Mouse (Mus musculus) mesoderm, embryonic 11.5 days (tissue): ENCODE data around the gene Serinc3.
"Not testable (repeated sequence)": the region's sequence is repeated elsewhere in the genome, so short reads cannot be mapped to it uniquely, and the experiment has no call there.

Experiments used
- DNase-seq: peaks from one replicate; pipeline ENCODE4 v3.0.0-alpha.2; 2012; ENCODE audit warnings: low read depth, low spot score

Gene Serinc3

GRCm38 (mm10) chr2:163644575-163645385 lies at the start of gene Serinc3:
Gene Serinc3 (minus strand): TSS chr2:163645131.
- DNase-seq = peak; percentile 99

DNA sequence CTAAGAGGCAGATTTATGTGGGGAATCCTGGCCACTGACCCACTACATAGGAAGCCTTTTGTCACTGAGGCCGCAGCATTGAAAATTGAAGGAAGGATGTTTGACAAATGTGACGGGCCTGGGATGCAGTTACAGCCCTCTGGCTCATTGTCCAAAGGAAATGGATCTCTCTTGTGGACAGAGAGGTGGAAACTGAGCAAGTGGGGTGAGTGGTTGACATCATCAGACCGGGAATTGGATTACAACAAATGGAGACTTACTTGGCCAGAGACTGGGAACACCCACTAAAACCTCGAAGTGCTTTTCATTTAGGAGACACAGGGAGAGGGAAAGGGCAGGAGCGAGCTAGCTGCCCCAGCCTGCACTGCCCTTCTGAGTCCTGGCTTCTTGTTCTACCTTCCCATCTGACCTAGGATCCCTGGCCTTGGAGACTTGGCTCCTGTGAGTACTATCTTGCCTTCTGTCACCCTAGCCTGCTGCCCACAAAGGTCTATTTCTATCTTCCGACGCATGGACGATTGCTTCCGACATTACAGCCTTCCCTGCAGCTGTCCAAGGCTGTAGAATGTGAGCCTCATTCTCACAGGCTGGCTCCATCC lies 48.9 kb upstream of the Serinc3 start:
- peak; percentile 40 for DNase-seq

DNA sequence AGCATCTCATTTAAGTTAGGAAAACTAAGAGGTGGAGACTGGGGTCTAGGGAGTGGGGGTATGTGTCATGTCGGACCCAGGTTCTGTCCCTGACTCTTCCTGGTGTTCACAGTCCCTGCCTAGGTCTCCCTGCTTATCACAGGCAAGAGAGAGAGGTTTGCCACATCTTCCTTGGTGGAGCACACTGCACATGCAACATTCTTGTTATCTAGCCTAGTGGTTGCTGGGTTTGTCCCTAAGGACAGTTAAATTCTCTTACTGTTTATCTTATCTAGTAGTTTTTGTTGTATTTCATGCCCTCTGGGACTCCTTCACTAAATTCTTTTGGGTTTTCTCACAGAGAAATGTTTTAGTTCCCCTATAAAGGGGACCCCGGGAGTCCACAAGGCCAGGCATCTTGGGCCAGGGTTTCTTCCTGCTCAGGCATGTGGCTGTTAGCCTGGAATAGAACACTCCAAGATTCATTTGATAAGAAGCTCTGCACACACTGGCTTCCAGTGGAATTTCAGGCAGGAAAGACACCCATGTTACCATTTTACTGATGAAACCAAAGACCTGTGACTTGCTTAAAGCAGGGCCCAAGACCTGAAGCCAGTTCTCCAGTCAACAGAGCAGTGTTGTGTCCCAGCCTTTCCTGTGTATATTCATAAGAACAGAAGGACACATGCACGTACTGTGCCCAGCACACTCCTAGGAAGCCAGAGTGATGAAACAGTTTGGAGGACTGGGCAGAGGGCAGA lies 48.1 kb upstream of the Serinc3 start:
- no peak for DNase-seq

DNA sequence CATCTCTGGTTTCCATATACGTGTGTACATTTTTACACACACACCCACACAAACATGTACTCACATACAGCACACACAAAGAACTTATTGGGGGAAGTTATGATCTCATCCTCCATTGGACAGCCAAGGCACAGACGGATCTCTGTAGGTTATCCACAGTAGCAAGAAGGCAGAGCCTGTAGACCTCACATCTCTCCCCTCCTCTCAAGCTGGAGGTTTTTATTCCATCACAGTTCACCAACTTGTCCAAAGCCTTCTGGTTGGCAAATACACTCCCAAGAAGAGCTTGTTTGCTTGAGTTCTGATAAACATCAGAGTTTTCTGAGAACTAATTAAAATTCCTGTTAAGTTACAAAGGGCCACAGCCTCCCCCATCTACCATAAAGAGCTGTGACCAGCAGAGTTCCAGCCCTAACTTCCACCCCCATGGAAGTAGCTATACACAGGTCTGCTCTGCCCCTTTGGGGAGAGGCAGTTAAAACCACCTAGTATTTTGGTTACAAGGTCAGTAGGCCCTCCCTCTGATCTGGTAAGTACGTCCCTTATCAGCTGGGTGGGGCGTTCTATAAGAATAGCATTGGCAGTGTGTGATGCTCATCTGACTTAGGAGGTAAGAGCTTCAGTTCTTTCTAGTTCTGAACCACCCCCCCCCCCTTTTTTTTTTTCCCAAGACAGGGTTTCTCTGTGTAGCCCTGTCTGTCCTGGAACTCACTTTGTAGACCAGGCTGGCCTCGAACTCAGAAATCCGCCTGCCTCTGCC lies 47.1 kb upstream of the Serinc3 start:
- no peak for DNase-seq

DNA sequence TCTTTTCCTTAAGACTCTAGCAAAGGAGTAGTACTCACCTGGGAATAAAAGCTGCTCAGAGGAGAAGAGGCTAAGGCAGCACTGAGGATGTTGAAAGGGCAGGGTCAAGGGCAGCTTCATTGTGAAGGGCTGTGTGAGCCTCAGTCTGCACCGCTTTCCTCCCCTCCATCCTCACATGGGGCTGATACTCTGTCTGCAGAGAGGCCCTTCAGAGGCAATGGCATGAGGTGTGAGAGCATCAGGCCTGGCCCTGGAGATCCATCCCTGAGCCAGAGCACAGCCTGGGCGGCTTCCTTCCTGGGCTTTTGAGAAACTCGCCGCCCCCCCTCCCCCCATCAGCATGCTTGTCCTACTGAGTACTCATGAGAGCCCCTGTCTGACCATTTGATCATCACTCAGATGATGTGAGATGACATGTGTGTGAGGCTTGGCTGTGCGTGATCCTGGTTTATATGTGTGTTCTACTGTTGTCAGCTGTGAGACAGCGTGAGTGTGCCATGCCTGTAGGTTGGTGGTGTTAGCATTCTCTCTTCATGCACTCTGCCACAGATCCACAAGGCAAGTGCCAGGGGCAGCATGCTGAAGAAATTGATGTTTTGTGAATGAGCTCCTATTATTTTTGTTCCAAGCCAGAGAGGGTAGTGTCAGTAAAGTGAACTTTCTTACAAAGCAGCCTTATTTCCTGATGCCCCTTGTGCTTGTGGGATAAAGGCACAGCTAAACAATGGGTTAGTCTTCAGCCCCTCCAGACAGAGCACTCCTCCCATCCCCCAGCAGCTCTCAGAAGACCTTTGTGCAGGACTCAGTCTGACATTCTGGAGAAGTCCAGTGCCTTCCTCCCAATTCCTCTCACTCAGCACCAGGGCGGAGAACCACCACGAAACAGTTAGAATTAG lies 45.7 kb upstream of the Serinc3 start:
- DNase-seq = no peak

DNA sequence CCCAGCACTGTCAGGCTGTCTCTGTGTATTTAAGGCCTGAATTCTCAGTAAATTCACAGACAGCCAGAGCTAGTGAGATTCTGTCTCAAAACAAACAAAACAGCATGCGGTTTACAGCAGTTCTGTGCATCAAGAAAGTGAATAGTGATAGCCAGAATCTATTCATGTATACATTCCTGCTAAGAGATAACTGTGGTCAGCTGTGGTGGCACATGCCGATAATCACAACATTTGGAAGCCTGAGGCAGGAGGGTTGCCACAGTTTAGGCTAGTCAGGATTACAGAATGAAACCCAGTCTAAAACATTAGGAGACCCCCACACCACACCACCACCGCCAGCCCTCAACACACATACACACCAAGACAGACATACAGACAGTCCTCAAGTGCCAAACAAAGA lies 44.8 kb upstream of the Serinc3 start:
- DNase-seq = no peak

- not testable (repeated sequence) for DNase-seq
Measured at GRCm38 (mm10) chr2:163688377-163688776, 43.4 kb upstream of the Serinc3 start.

DNA sequence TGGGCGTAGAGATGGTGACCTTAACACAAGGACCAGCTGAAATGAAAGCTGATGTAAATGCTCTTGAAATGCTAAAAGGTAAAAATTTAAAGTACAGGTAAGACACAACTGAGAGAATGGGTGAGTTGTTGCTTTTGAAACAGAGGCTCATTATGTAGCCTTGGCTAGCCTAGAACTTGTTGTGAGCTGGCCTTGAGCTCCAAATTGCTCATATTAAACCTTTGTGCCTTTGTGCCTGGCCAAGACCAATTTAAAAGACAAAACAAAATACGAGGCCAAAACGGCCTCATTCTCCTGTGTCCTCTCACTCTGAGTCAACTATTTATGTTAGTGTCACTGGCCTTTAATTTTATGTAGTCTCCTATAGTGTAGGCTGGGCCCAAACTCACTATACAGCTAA lies 42.0 kb upstream of the Serinc3 start:
- DNase-seq = no peak

DNA sequence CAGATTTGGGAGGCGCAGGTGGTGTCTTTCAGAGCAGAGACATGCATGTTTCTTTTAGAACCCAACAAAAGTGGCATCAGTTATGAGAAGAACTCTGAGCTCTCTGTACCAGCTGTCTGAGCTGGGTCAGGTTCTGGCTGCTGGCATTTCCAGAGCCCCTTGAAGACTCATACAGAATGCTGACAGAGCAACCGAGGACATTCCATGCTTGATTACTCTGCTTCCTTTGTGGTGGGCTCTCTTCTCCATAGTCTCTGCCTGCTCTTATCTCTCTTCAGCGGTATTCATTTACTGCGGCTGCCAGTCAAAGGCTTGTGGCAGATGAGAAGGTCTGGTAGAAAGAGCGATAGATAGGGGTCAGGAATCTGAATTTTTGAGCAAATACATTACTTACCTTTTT lies 41.3 kb upstream of the Serinc3 start:
- DNase-seq = no peak

DNA sequence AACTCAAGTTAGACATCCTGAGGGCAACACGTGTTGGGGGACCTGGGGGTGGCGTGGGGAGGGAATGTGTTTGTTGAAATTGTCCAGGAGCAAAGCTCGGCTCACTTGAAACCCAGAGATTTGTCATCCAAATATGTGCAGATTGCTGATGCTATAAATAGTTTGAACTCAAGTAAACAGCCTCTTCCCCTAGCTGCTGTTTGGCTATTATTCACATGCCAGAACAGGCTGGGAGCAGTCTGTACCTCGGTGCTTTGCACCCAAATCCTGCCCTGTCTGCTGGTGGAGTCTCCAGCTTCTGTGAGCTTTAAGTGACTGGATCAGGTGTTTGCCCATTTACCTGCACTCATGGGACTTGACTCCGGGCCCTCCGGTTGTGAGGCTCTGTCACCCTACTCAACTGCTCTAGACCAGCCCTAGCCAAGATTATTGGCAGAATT lies 40.9 kb upstream of the Serinc3 start:
- DNase-seq = no peak

- no peak for DNase-seq
Measured at GRCm38 (mm10) chr2:163685287-163685686, 40.4 kb upstream of the Serinc3 start.

DNA sequence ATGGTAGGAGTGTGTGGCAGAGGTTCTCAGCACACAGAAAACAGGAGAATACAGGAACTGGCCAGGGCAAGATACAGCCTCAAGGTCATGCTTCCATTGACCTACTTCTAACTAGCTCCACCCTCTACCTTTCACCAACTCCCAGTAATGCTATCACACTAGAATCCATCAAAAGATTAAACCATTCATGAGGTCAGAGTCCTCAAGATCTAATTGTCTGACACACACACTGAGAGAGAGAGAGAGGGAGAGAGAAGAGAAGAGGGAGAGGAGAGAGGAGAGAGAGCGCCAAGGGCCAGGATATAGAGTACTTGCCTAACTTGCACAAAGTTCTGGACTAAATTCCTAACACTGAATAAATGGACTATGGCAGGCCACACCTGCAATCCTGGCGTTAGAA lies 37.4 kb upstream of the Serinc3 start:
- no peak for DNase-seq

GRCm38 (mm10) chr2:163676745-163677144 lies 31.8 kb upstream of the Serinc3 start:
- no peak for DNase-seq

GRCm38 (mm10) chr2:163676321-163676720 lies 31.4 kb upstream of the Serinc3 start:
- no peak for DNase-seq

DNA sequence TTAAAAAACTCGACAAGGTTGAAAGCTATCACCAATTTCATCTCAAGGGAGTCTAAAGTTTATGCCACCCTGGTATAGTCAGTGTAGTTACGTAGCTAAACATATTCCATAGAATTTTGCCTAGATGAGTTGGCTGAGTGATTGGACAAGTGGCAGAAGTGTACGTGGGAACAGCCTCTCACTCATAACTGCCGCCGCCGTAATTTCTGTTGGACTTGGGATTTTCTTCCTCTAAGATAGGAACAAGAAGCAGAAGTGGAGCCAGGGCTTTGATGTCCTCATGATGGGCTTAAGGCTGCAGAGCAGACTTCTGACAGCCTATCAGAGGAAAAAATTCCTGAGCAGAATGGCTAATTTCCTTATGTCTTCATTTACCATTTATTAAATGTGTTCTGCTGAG lies 30.7 kb upstream of the Serinc3 start:
- DNase-seq = no peak

GRCm38 (mm10) chr2:163675144-163675619 lies 30.3 kb upstream of the Serinc3 start:
- no peak for DNase-seq

- no peak for DNase-seq
Measured at GRCm38 (mm10) chr2:163674397-163674796, 29.5 kb upstream of the Serinc3 start.

- no peak for DNase-seq
Measured at GRCm38 (mm10) chr2:163670872-163671594, 26.1 kb upstream of the Serinc3 start.

DNA sequence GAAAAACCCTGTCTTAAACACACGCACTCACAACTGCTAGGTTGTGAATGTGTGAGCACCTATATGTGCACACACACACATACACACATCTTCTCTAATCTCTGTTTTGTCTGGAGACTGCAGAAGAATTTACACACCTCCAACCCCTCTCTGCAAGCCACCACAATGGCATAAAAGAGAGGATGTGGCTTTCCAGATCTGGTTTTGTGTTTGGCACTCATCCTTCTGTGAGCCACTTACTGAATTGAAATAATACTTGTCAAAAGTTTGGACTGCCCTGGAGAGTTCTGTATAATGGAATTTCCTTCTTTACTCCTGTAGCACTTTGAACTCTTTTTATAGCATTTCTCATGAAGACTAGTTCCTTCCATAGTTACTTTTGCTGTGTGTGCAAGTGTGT lies 22.1 kb upstream of the Serinc3 start:
- DNase-seq = no peak

DNA sequence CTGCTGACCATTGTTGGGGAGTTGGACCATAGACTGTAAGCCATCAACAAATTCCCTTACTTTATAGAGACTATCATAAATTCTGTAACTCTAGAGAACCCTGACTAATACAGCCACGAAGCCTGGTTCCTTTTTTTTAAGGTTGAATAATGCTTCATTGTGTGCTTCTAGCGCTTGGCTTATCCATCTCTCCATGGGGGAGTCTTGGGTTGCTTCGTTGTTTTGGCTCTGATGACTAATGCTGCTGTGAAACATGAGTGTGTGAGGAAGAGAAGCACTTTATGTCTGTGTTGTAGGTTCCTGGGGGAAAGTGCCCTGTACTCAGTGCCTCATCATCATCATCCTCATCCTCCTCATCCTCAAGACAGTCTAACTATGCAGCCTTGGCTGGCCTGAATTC lies 19.0 kb upstream of the Serinc3 start:
- no peak for DNase-seq
